ENCODE assay signal across 22 mouse cellular contexts in the genomic region with DNA sequence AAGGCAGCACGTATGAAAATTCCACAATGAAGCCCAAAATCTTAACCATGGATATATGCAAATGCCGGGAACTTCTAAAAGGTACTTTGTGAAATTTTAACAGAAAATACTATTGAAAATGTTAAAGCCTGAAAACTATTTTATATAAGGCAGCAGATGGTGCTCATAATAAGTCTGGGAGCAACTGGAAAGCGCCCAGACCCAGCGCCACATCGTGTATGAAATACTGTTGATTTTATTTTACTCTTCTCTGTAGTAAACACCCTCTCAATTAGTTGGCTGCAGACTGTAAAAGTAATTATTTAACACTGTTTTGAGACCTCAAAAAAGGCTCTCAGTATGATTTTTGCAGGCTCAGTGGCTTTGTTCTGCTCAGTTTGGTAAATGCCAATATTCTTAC.
DNase-seq lines count a peak whose midpoint lies in the region; ATAC-seq and TF ChIP-seq lines count a peak whose summit lies in the region.
"Had no signal": no experiment of that assay in that cellular context is flagged by ENCODE, and none has a peak within 500 bp of the region (broad histone marks: within the 10 kb centered on the region; RNA-seq: fewer than 3 reads in every experiment).

No protein-coding gene starts in this region.

- H3K4me2 ChIP-seq in forebrain, embryonic 14.5 days (ENCODE audit: low read length) = no peak overlapping the region
- no peak overlapping the region for H3K4me2 ChIP-seq in forebrain, embryonic 11.5 days (ENCODE audit: low read depth, low read length, severe bottlenecking)
- no peak overlapping the region for H3K4me2 ChIP-seq in lung, postnatal 0 days (replicated peaks; ENCODE audit: low read depth, low read length)
- H3K4me2 ChIP-seq: heart, embryonic 11.5 days; heart, embryonic 15.5 days; hindbrain, embryonic 13.5 days; intestine, embryonic 15.5 days had no signal

- H3K27me3 ChIP-seq in forebrain, embryonic 14.5 days (replicated peaks; ENCODE audit: control insufficient read depth, insufficient read depth, low read length) = no peaks in the 10 kb centered on the region
- H3K27me3 ChIP-seq in forebrain, embryonic 11.5 days (ENCODE audit: control insufficient read depth, insufficient read depth, low read length) = no peaks in the 10 kb centered on the region
- no peaks in the 10 kb centered on the region for H3K27me3 ChIP-seq in lung, postnatal 0 days (replicated peaks; ENCODE audit: insufficient read depth, low read length)
- H3K27me3 ChIP-seq: heart, embryonic 15.5 days; hindbrain, embryonic 13.5 days; intestine, embryonic 15.5 days had no signal

- no peaks in the 10 kb centered on the region for H3K9me3 ChIP-seq in forebrain, embryonic 14.5 days (replicated peaks; ENCODE audit: control insufficient read depth, low read length)
- H3K9me3 ChIP-seq in forebrain, embryonic 11.5 days (ENCODE audit: control insufficient read depth, low read length) = no peaks in the 10 kb centered on the region
- H3K9me3 ChIP-seq in lung, postnatal 0 days (ENCODE audit: low read length) = no peaks in the 10 kb centered on the region
- H3K9me3 ChIP-seq: embryonic facial prominence, embryonic 10.5 days; G1E; heart, embryonic 15.5 days; hindbrain, embryonic 13.5 days; intestine, embryonic 15.5 days had no signal

- H3K36me3 ChIP-seq in forebrain, embryonic 14.5 days (ENCODE audit: control insufficient read depth, insufficient read depth, low read length) = no peaks in the 10 kb centered on the region
- peaks cover 2% of the 10 kb centered on the region; the same call in 1 of the 2 replicates for H3K36me3 ChIP-seq in forebrain, embryonic 11.5 days (ENCODE audit: control insufficient read depth, insufficient read depth, low read length)
- no peaks in the 10 kb centered on the region for H3K36me3 ChIP-seq in lung, postnatal 0 days (ENCODE audit: insufficient read depth, low read length)

- H3K9ac ChIP-seq in forebrain, embryonic 14.5 days (ENCODE audit: low read length) = no peak overlapping the region
- H3K9ac ChIP-seq in forebrain, embryonic 11.5 days (ENCODE audit: low read length) = no peak overlapping the region
- H3K9ac ChIP-seq in lung, postnatal 0 days (replicated peaks; ENCODE audit: low read depth) = no peak overlapping the region
- H3K9ac ChIP-seq: heart, embryonic 15.5 days; hindbrain, embryonic 13.5 days; intestine, embryonic 15.5 days had no signal

- H3K4me3 ChIP-seq in forebrain, embryonic 14.5 days (ENCODE audit: low read depth, low read length) = no peak overlapping the region
- no peak overlapping the region for H3K4me3 ChIP-seq in forebrain, embryonic 11.5 days (ENCODE audit: low read depth, low read length)
- H3K4me3 ChIP-seq in lung, postnatal 0 days (ENCODE audit: low read depth, low read length) = no peak overlapping the region
- H3K4me3 ChIP-seq: embryonic facial prominence, embryonic 10.5 days; heart, adult 2 months; heart, embryonic 15.5 days; hindbrain, embryonic 13.5 days; intestine, embryonic 15.5 days had no signal

- 82% methylated on average over 5 of the region's 5 CpGs for WGBS in forebrain, embryonic 14.5 days
- WGBS in forebrain, embryonic 11.5 days = 94% methylated on average over 5 of the region's 5 CpGs
- WGBS in lung, postnatal 0 days = 93% methylated on average over 5 of the region's 5 CpGs

- ATAC-seq in forebrain, embryonic 14.5 days = no peak
- ATAC-seq in forebrain, embryonic 11.5 days (replicated peaks; ENCODE audit: low FRiP score) = no peak
- peak; percentile 55; the same call in 1 of the 2 replicates for ATAC-seq in frontal cortex, adult (ENCODE audit: low TSS enrichment)
- ATAC-seq in lung, postnatal 0 days = no peak
- ATAC-seq: CD4-positive, CD25-positive, alpha-beta regulatory T cell, adult 4 months; intestine, embryonic 15.5 days had no signal

- no peak for TF ChIP-seq EP300 in lung, postnatal 0 days (IDR thresholded peaks at IDR 0.05)

- no peak for TF ChIP-seq CTCF in lung, postnatal 0 days (IDR thresholded peaks at IDR 0.05)

- peak; percentile 7 for DNase-seq in forebrain, embryonic 14.5 days (ENCODE audit: low spot score)
- DNase-seq in forebrain, embryonic 11.5 days (ENCODE audit: low spot score) = no peak
- DNase-seq in frontal cortex, postnatal 36 days (ENCODE audit: low spot score in 2 of 2) = no peak
- DNase-seq in layer of hippocampus, adult 8-10 months (ENCODE audit: low spot score in 2 of 2) = peak; percentile 15 to 62
- peak; percentile 29 for DNase-seq in telencephalon, adult 2 months (ENCODE audit: low read depth, low spot score)
- DNase-seq in MN1 (ENCODE audit: low spot score) = no peak
- DNase-seq in lung, postnatal 0 days (ENCODE audit: low spot score) = no peak
- DNase-seq: adrenal gland, postnatal 14 days; B cell, adult 2 months; cerebellum, adult 2 months; cerebellum, postnatal 10 days; gastrocnemius, postnatal 14 days; heart, adult 2 months; heart, postnatal 14 days had no signal

- no peak overlapping the region for H3K27ac ChIP-seq in forebrain, embryonic 14.5 days (ENCODE audit: low read depth, low read length)
- no peak overlapping the region for H3K27ac ChIP-seq in forebrain, embryonic 11.5 days (ENCODE audit: low read depth, low read length)
- H3K27ac ChIP-seq in lung, postnatal 0 days (ENCODE audit: low read length) = no peak overlapping the region
- H3K27ac ChIP-seq: embryonic facial prominence, embryonic 10.5 days; heart, adult 2 months; heart, embryonic 15.5 days; hindbrain, embryonic 13.5 days; intestine, embryonic 15.5 days had no signal

- no peaks in the 10 kb centered on the region for H3K4me1 ChIP-seq in forebrain, embryonic 14.5 days (ENCODE audit: control insufficient read depth, insufficient read depth, low read length)
- no peaks in the 10 kb centered on the region for H3K4me1 ChIP-seq in forebrain, embryonic 11.5 days (replicated peaks; ENCODE audit: control insufficient read depth, insufficient read depth, low read length)
- no peaks in the 10 kb centered on the region for H3K4me1 ChIP-seq in lung, postnatal 0 days (ENCODE audit: insufficient read depth, low read depth, low read length)
- H3K4me1 ChIP-seq: embryonic facial prominence, embryonic 10.5 days; heart, embryonic 15.5 days; hindbrain, embryonic 13.5 days; intestine, embryonic 15.5 days had no signal

Comparison
In these comparisons a context has a peak if more than half of its experiments do, and no peak if none do; other contexts are left out.
1. DNase-seq: peak in forebrain, embryonic 14.5 days (single experiment), layer of hippocampus, adult 8-10 months (2 of 2) and telencephalon, adult 2 months (single experiment); none in forebrain, embryonic 11.5 days (single experiment), frontal cortex, postnatal 36 days (0 of 2), MN1 (single experiment) and lung, postnatal 0 days (single experiment).